Mouse (Mus musculus): ENCODE results near the gene Gnb4.

DNA sequence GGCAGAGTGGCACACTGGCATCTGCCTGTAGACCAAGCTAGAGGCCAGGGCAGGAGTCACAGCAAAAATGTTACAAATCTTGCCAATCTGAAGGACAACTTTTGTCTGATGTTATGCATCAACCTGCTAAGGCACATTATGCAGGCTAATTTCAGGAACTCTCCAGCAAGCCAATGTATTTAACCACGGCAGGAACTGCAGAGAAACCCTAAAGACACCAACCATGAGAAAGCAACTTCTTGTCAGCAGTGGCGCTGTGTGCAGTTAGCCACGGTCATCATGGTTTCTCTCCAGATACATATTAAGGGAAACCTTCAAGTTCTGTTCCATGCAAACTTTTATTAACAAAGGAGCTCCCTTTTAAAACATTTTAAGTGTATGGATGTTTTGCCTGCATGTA, 34.5 kb downstream of the Gnb4 start:
- no peak for TF ChIP-seq POLR2A (IDR thresholded peaks at IDR 0.05; ENCODE audit: borderline replicate concordance, insufficient read depth, low read length)
- no peak for TF ChIP-seq CTCF (IDR thresholded peaks at IDR 0.05; ENCODE audit: borderline replicate concordance, insufficient read depth, low read depth, low read length)

Measured in cerebellum, adult 2 months (tissue).